Mouse (Mus musculus): ENCODE measurements around the gene Tmem45b. TPM values are rescaled to one million over a fixed set of nuclear protein-coding genes. Genes with fewer than 3 reads are reported as not detected.

Gene Tmem45b
- polyA plus RNA-seq, 1 experiment from 2014 or later: 0.16 TPM

DNA sequence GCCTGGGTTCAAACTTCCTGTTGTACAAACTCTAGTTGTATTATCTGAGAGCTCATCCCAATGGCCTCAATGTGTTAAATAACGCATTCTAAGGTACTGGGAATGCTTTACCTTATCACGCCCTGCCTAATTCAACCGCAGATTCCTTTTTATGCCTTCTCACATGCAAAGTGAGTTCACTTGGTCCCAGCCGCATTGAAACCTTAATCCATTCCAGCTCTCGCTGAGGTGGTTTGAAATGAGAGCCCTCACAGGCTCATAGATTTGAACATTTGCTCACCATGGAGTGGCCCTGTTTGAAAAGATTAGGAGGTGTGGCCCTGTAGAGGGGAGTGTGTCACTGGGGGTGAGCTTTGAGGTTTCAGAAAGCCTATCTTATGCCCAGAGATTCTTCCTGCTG, 23.9 kb downstream of the Tmem45b start:
- Histone ChIP-seq H3K36me3 (ENCODE audit: control insufficient read depth, insufficient read depth, low read length) (no peaks in the 10 kb centered on the region), H3K27me3 (replicated peaks; ENCODE audit: control insufficient read depth, insufficient read depth, low read length) (no peaks in the 10 kb centered on the region), H3K4me3 (ENCODE audit: low read length) (no peak overlapping the region), H3K9me3 (ENCODE audit: control insufficient read depth, low read length) (no peaks in the 10 kb centered on the region), H3K4me2 (ENCODE audit: low read length) (no peak overlapping the region), H3K4me1 (ENCODE audit: control insufficient read depth, insufficient read depth, low read depth, low read length) (no peaks in the 10 kb centered on the region), H3K9ac (ENCODE audit: low read depth, low read length) (no peak overlapping the region), H3K27ac (ENCODE audit: low read depth, low read length) (no peak overlapping the region)
- ATAC-seq: no peak
- 89% methylated on average over 5 of the region's 5 CpGs for WGBS

DNA sequence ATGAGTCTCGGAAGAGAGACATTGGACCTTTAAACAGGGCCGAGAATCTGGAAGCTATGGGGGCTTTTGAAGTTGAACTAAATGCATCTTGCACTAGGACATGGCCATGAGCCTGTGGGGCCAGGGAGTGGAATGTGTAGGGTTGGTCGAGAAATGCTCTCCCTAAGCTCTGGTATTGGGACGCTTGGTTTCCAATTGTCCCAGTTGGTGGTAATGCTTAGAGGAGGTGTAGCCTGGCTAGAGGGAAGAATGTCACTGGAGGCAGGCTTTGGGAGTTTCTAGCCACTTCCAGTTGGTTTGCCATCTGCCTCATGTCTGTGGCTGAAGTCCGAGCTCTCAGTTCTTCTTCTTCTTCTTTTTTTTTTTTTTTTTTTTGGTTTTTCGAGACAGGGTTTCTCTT, 24.9 kb downstream of the Tmem45b start:
- WGBS: 87% methylated on average over 6 of the region's 6 CpGs
- ATAC-seq: no peak
- no peak overlapping the region for H3K4me3 ChIP-seq (ENCODE audit: low read length)

DNA sequence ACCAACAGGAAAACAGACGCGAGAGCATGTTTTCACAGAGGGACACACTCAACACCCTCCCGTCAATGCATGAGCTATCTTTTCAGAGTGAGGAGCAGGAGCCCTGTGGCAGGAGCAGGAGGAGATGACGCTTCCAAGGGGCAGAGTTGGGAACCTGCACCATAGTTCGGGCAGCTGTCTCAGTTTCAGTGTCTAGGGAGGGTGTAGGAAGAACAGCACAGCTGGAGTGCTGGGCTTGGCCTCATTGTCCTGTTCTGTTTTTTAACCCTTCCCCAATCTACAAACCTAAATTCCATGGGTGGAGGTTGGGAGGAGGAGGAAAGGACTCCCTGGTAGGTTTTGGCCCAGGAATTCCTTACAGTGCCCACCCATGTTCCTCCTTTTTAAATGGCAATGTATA, 25.4 kb downstream of the Tmem45b start:
- Histone ChIP-seq H3K9ac (ENCODE audit: low read depth, low read length) (no peak overlapping the region), H3K36me3 (ENCODE audit: control insufficient read depth, insufficient read depth, low read length) (no peaks in the 10 kb centered on the region), H3K4me2 (ENCODE audit: low read length) (no peak overlapping the region), H3K4me1 (ENCODE audit: control insufficient read depth, insufficient read depth, low read depth, low read length) (no peaks in the 10 kb centered on the region), H3K27ac (ENCODE audit: low read depth, low read length) (no peak overlapping the region), H3K4me3 (ENCODE audit: low read length) (no peak overlapping the region), H3K27me3 (replicated peaks; ENCODE audit: control insufficient read depth, insufficient read depth, low read length) (no peaks in the 10 kb centered on the region), H3K9me3 (ENCODE audit: control insufficient read depth, low read length) (no peaks in the 10 kb centered on the region)
- no peak for ATAC-seq
- WGBS: 57% methylated on average over 5 of the region's 5 CpGs

More for the DNA sequence above, 24.9 kb downstream of the Tmem45b start:
- Histone ChIP-seq H3K36me3 (ENCODE audit: control insufficient read depth, insufficient read depth, low read length) (no peaks in the 10 kb centered on the region), H3K4me1 (ENCODE audit: control insufficient read depth, insufficient read depth, low read depth, low read length) (no peaks in the 10 kb centered on the region), H3K4me2 (ENCODE audit: low read length) (no peak overlapping the region), H3K9ac (ENCODE audit: low read depth, low read length) (no peak overlapping the region), H3K27me3 (replicated peaks; ENCODE audit: control insufficient read depth, insufficient read depth, low read length) (no peaks in the 10 kb centered on the region), H3K9me3 (ENCODE audit: control insufficient read depth, low read length) (no peaks in the 10 kb centered on the region), H3K27ac (ENCODE audit: low read depth, low read length) (no peak overlapping the region)

DNA sequence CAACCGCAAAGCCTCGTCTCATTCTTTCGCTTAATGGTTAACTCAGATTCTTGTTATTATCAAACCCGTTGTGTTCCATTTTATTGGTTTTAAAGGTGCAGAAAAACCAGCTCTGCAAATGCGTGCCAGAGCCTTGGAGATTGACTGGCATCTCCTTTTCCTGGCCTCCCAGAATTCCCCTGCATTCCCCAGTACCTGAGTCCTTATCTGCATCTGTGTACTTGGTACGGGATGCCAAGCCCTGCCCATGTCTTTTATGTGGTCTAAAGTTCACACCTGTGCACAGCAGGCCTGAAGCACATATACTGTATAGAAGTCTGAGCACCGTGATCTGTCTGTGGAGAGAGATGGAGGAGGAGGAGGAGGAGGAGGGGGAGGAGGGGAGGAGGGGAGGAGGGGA, 26.4 kb downstream of the Tmem45b start:
- Histone ChIP-seq H3K9ac (ENCODE audit: low read depth, low read length) (no peak overlapping the region), H3K27ac (ENCODE audit: low read depth, low read length) (no peak overlapping the region), H3K9me3 (ENCODE audit: control insufficient read depth, low read length) (no peaks in the 10 kb centered on the region), H3K4me3 (ENCODE audit: low read length) (no peak overlapping the region), H3K36me3 (ENCODE audit: control insufficient read depth, insufficient read depth, low read length) (no peaks in the 10 kb centered on the region), H3K4me2 (ENCODE audit: low read length) (no peak overlapping the region), H3K27me3 (replicated peaks; ENCODE audit: control insufficient read depth, insufficient read depth, low read length) (no peaks in the 10 kb centered on the region), H3K4me1 (ENCODE audit: control insufficient read depth, insufficient read depth, low read depth, low read length) (no peaks in the 10 kb centered on the region)
- WGBS: 87% methylated on average over 7 of the region's 7 CpGs
- no peak for ATAC-seq

DNA sequence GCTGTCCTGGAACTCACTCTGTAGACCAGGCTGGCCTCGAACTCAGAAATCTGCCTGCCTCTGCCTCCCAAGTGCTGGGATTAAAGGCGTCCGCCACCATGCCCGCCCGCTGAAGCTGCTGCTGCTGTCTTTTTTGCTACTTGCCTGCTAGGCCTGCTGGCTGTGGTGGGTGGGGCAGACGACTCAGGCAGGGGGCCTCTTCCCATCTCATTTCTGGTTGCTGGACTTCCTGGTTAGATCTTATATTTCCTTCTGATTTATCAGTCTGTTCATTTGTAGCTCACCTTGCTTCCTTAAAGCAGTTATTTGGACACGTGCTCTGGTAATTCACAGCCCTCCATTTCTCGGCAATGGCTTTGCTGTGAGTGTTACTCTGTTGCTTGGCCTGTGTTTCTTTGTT, 28.8 kb downstream of the Tmem45b start:
- no peak for ATAC-seq
- Histone ChIP-seq H3K4me2 (ENCODE audit: low read length) (no peak overlapping the region), H3K27ac (ENCODE audit: low read depth, low read length) (no peak overlapping the region), H3K36me3 (ENCODE audit: control insufficient read depth, insufficient read depth, low read length) (no peaks in the 10 kb centered on the region), H3K4me3 (ENCODE audit: low read length) (no peak overlapping the region), H3K9ac (ENCODE audit: low read depth, low read length) (no peak overlapping the region), H3K4me1 (ENCODE audit: control insufficient read depth, insufficient read depth, low read depth, low read length) (no peaks in the 10 kb centered on the region), H3K9me3 (ENCODE audit: control insufficient read depth, low read length) (no peaks in the 10 kb centered on the region), H3K27me3 (replicated peaks; ENCODE audit: control insufficient read depth, insufficient read depth, low read length) (no peaks in the 10 kb centered on the region)
- 89% methylated on average over 8 of the region's 8 CpGs for WGBS

DNA sequence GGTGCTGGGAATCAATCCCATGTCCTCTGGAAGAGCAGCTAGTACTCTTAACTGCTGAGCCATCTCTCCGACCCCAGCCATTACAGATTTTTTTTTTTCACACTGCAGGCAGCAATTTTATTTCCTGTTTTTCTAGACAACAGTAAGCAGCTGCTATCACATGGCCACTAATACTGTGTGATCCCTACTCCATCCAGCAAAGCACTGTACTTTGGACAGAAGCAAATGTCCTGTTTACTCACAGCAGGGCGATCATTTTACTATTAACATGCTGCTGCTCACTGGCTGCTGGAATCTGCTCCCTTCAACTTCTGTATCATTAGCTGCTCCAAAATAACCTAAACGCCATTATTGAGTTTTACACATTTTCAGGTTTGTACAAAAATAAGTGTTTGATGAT, 30.8 kb downstream of the Tmem45b start:
- Histone ChIP-seq H3K9me3 (ENCODE audit: control insufficient read depth, low read length) (no peaks in the 10 kb centered on the region), H3K4me3 (ENCODE audit: low read length) (no peak overlapping the region), H3K36me3 (ENCODE audit: control insufficient read depth, insufficient read depth, low read length) (no peaks in the 10 kb centered on the region), H3K4me2 (ENCODE audit: low read length) (no peak overlapping the region), H3K27me3 (replicated peaks; ENCODE audit: control insufficient read depth, insufficient read depth, low read length) (no peaks in the 10 kb centered on the region), H3K27ac (ENCODE audit: low read depth, low read length) (no peak overlapping the region), H3K9ac (ENCODE audit: low read depth, low read length) (no peak overlapping the region), H3K4me1 (ENCODE audit: control insufficient read depth, insufficient read depth, low read depth, low read length) (no peaks in the 10 kb centered on the region)
- no peak for ATAC-seq
- 83% methylated on average over 3 of the region's 3 CpGs for WGBS

DNA sequence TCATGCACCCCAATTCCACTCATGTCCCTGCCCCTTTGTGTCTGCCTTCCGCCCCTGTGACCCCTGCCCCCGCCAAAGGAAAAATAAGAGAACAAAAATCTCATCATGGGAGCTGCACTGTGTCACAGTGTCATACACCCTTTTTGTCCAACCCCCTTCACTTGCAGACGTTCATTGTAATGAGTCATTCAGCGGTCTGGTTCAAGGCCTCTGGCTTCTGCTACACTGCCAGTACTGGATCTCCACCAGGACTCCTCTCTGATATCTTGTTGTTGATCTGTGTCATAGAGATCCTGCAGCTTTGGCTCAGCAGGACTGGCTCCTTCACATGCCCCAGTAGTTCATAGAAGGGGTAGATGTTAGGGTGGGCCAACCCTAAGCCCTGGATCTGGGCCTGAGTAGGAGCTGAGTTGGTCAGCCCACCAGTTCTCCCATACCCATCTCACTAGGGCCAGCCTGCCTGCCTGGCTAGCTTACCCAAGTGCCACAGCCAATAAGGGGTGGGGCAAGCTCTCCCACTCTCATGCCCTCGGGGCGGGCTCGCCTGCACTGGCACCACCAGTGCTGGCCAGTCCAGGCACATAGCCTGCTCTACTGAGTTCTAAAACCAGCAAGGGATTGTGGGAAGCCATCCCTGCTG, 31.8 kb downstream of the Tmem45b start:
- 88% methylated on average over 7 of the region's 7 CpGs for WGBS
- ATAC-seq: no peak
- H3K27ac ChIP-seq (ENCODE audit: low read depth, low read length): no peak overlapping the region
- H3K4me3 ChIP-seq (ENCODE audit: low read length): no peak overlapping the region
- no peaks in the 10 kb centered on the region for H3K27me3 ChIP-seq (replicated peaks; ENCODE audit: control insufficient read depth, insufficient read depth, low read length)
- no peaks in the 10 kb centered on the region for H3K4me1 ChIP-seq (ENCODE audit: control insufficient read depth, insufficient read depth, low read depth, low read length)
- no peak overlapping the region for H3K9ac ChIP-seq (ENCODE audit: low read depth, low read length)
- H3K36me3 ChIP-seq (ENCODE audit: control insufficient read depth, insufficient read depth, low read length): no peaks in the 10 kb centered on the region
- H3K9me3 ChIP-seq (ENCODE audit: control insufficient read depth, low read length): no peaks in the 10 kb centered on the region
- no peak overlapping the region for H3K4me2 ChIP-seq (ENCODE audit: low read length)

DNA sequence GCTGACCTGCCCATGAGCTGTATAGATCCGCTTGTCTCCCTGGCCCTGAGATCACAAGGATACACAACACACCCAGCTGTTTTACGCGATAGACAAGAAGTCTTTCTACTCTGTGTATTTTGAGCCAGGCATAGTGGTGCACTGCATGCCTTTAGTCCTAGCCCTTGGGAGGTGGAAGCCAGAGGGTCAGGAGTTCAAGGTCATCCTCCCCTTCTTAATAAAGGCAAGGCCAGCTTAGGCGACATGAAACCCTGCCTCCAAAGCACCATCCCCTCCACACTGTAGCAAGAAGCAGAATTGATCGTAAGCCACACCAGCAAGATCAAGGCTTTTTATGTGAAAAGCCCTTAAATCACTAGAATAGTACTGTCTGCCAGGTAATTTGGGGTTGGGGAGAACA, 32.5 kb downstream of the Tmem45b start:
- 85% methylated on average over 5 of the region's 5 CpGs for WGBS
- no peaks in the 10 kb centered on the region for H3K27me3 ChIP-seq (replicated peaks; ENCODE audit: control insufficient read depth, insufficient read depth, low read length)
- H3K9me3 ChIP-seq (ENCODE audit: control insufficient read depth, low read length): no peaks in the 10 kb centered on the region
- no peak overlapping the region for H3K9ac ChIP-seq (ENCODE audit: low read depth, low read length)
- no peak for ATAC-seq
- no peaks in the 10 kb centered on the region for H3K4me1 ChIP-seq (ENCODE audit: control insufficient read depth, insufficient read depth, low read depth, low read length)
- no peak overlapping the region for H3K4me2 ChIP-seq (ENCODE audit: low read length)
- H3K36me3 ChIP-seq (ENCODE audit: control insufficient read depth, insufficient read depth, low read length): no peaks in the 10 kb centered on the region
- H3K27ac ChIP-seq (ENCODE audit: low read depth, low read length): no peak overlapping the region
- no peak overlapping the region for H3K4me3 ChIP-seq (ENCODE audit: low read length)

DNA sequence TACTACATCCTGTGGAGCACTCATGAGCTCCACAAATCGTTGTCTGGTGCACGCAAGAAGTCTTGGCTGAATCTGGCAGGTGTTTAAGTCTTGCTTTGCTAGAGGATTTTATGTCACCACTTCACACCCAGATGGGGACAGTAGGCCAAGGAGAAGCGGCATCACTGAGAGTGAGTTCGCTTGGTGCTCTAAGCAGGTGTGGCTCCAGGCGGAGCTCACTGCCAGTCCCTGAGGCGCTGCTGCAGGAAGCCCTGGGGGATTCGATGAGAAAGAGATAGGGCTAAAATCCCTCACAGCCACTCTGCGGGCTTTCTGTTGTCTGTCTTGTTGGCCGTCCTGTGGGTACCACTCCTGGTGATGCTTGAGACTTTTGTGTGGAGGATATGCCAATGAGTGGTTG, 34.3 kb downstream of the Tmem45b start:
- H3K4me3 ChIP-seq (ENCODE audit: low read length): no peak overlapping the region
- no peak overlapping the region for H3K27ac ChIP-seq (ENCODE audit: low read depth, low read length)
- no peaks in the 10 kb centered on the region for H3K9me3 ChIP-seq (ENCODE audit: control insufficient read depth, low read length)
- H3K9ac ChIP-seq (ENCODE audit: low read depth, low read length): no peak overlapping the region
- H3K36me3 ChIP-seq (ENCODE audit: control insufficient read depth, insufficient read depth, low read length): no peaks in the 10 kb centered on the region
- no peak for ATAC-seq
- no peaks in the 10 kb centered on the region for H3K4me1 ChIP-seq (ENCODE audit: control insufficient read depth, insufficient read depth, low read depth, low read length)
- H3K4me2 ChIP-seq (ENCODE audit: low read length): no peak overlapping the region
- WGBS: 76% methylated on average over 9 of the region's 9 CpGs
- H3K27me3 ChIP-seq (replicated peaks; ENCODE audit: control insufficient read depth, insufficient read depth, low read length): no peaks in the 10 kb centered on the region

DNA sequence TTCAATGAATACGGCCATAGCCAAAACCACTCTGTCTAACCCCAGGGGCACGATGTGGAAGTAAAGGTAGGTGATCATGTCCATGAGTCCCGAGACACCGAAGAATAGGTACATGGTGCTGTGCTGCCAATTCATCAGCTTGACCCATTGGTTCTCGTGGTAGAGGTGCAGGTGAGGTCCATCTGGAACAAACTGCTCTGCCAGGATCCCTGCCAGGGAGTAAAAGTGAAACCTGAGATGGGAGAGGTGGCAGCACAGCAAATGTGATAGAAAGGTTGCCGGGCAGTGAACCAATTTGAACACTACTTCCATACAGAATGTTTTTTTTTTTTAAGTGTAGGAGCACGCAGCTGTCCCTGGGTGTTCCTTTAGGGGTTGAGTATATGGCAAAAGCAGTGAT, 35.3 kb downstream of the Tmem45b start:
- Histone ChIP-seq H3K4me1 (ENCODE audit: control insufficient read depth, insufficient read depth, low read depth, low read length) (no peaks in the 10 kb centered on the region), H3K27ac (ENCODE audit: low read depth, low read length) (no peak overlapping the region), H3K36me3 (ENCODE audit: control insufficient read depth, insufficient read depth, low read length) (no peaks in the 10 kb centered on the region), H3K9me3 (ENCODE audit: control insufficient read depth, low read length) (no peaks in the 10 kb centered on the region), H3K4me2 (ENCODE audit: low read length) (no peak overlapping the region), H3K4me3 (ENCODE audit: low read length) (no peak overlapping the region), H3K9ac (ENCODE audit: low read depth, low read length) (no peak overlapping the region), H3K27me3 (replicated peaks; ENCODE audit: control insufficient read depth, insufficient read depth, low read length) (no peaks in the 10 kb centered on the region)
- no peak for ATAC-seq
- WGBS: 93% methylated on average over 7 of the region's 7 CpGs

All from hindbrain, embryonic 16.5 days (tissue).